Mouse (Mus musculus): ENCODE results near the gene Ccn1. TPM values are rescaled to one million over a fixed set of nuclear protein-coding genes. Genes with fewer than 3 reads are reported as not detected.

The Ccn1 gene
- total RNA-seq, 2 experiments from 2014 or later: 20.8 to 52.2 TPM

- TF ChIP-seq CTCF (IDR thresholded peaks at IDR 0.05): no peak
- peak; percentile 35 for DNase-seq
- H3K27ac ChIP-seq: peak overlapping the region; percentile 50
- intact Hi-C loops (cut with DNase I): no loop called here
- no peak overlapping the region for H3K4me3 ChIP-seq
These were observed 44.2 kb downstream of the Ccn1 start for GRCm38 (mm10) chr3:145605437-145606123.

GRCm38 (mm10) chr3:145602410-145603206 is 47.2 kb downstream of the Ccn1 start:
- Histone ChIP-seq H3K4me3 (no peak overlapping the region), H3K27ac (peak overlapping the region; percentile 8; the same call in 1 of the 2 replicates)
- intact Hi-C loops (cut with DNase I): no loop called here
- DNase-seq: no peak
- TF ChIP-seq CTCF (IDR thresholded peaks at IDR 0.05): no peak

GRCm38 (mm10) chr3:145601345-145601744 is 48.4 kb downstream of the Ccn1 start:
- Histone ChIP-seq H3K27ac (no peak overlapping the region), H3K4me3 (no peak overlapping the region)
- intact Hi-C loops (cut with DNase I): no loop called here
- no peak for DNase-seq
- no peak for TF ChIP-seq CTCF (IDR thresholded peaks at IDR 0.05)

GRCm38 (mm10) chr3:145600801-145601200 is 49.0 kb downstream of the Ccn1 start:
- Histone ChIP-seq H3K27ac (no peak overlapping the region), H3K4me3 (no peak overlapping the region)
- DNase-seq: no peak
- TF ChIP-seq CTCF (IDR thresholded peaks at IDR 0.05): no peak
- intact Hi-C loops (cut with DNase I): no loop called here

- intact Hi-C loops (cut with DNase I): no loop called here
- Histone ChIP-seq H3K4me3 (no peak overlapping the region), H3K27ac (no peak overlapping the region)
- TF ChIP-seq CTCF (IDR thresholded peaks at IDR 0.05): peak; percentile 7; the same call in 1 of the 2 replicates
- no peak for DNase-seq
These were observed 50.7 kb downstream of the Ccn1 start for GRCm38 (mm10) chr3:145599059-145599458.

Other genes starting within 250 kb of the Ccn1 start
- 10 to 100 TPM; 12.3 to 12.8 TPM for gene Znhit6, start 73.8 kb downstream of the Ccn1 start, total RNA-seq (2021)
- gene Ddah1, start 108.7 kb upstream of the Ccn1 start, total RNA-seq (2021): 1 to 10 TPM; 2.2 to 4.4 TPM